Mouse (Mus musculus): ENCODE measurements around the gene 0610012G03Rik. TPM values are rescaled to one million over a fixed set of nuclear protein-coding genes. Genes with fewer than 3 reads are reported as not detected.

Gene 0610012G03Rik
- polyA plus RNA-seq, 1 experiment from 2014 or later, result 84.6 TPM

DNA sequence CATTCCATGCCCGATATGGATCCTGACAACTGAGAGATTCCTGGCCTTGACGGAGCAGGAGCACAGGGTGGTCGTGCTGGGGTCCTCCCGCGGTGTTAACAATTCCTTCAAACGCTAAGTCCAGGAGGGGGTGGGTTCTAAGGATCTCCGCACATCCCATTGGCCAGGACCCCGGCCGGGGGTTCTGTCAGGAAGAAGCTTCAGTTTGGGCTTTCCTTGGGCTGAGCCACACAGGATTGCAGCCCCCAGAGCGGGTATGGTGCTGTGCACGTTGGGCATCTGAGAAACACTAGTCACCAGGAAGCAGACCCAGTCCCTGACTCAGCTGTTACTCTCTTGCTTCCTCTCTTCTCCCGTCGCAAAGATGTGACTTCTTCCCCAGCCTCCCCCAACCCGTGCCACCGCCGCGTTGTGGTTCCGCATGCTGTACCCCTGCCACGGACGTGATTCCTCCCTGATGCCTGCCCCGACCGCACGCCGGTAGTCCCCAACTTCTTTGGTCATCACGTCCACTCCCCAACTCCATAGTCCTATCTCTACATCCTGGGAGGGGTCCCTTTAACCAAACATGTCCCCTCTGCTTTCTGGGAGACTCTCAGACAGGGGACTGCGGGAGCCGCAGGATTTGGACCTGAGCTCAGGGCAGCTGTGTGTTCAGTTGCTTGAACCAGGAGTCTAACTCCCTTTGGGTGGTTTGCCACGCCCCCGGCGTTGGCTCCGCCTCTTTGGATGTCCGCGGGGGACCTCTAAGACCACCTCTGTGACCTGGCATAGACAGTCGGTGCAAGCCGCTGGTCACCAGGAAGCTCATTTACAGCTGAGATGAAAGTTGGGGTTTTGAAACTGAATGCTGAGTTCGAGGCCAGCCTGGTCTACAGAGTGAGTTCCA lies 13.0 kb downstream of the 0610012G03Rik start:
- ATAC-seq (replicated peaks; ENCODE audit: low FRiP score) (no peak), DNase-seq (ENCODE audit: low spot score) (peak; percentile 63)
- H3K4me2 ChIP-seq (ENCODE audit: low read depth, low read length, severe bottlenecking), result peak overlapping the region; percentile 42
- H3K4me1 ChIP-seq (replicated peaks; ENCODE audit: control insufficient read depth, insufficient read depth, low read length), result peaks cover 19% of the 10 kb centered on the region; the same call in 1 of the 2 replicates
- H3K9ac ChIP-seq (ENCODE audit: low read length), result peak overlapping the region; percentile 23
- 4% methylated on average over 36 of the region's 36 CpGs for WGBS
- no peaks in the 10 kb centered on the region for H3K36me3 ChIP-seq (ENCODE audit: control insufficient read depth, insufficient read depth, low read length)
- H3K4me3 ChIP-seq (ENCODE audit: low read depth, low read length), result peak overlapping the region; percentile 19
- no peaks in the 10 kb centered on the region for H3K9me3 ChIP-seq (ENCODE audit: control insufficient read depth, low read length)
- H3K27me3 ChIP-seq (ENCODE audit: control insufficient read depth, insufficient read depth, low read length), result peaks cover 26% of the 10 kb centered on the region
- no peak overlapping the region for H3K27ac ChIP-seq (ENCODE audit: low read depth, low read length)

DNA sequence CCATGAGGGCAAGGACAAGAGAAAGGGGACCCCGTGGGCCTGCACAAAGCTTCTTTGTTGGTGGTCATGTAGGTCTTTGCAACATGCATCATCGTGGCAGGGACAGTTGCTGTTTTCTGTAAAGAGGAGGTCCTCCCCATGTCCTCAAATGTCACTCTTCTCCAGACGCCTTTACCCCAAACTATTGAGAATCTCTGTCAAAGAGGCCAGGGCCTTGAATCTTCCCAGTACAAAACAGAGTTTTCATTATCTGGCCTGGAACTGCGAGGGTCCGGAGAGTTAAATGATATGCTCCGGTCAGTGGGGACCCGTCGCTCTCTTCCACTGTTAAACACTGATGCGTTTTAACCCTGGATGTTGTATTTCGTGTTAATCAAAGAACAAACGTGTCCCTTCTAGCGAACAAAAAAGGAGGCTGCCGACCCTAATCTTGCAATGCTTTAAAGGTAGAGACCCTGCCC lies 13.7 kb downstream of the 0610012G03Rik start:
- peaks cover 26% of the 10 kb centered on the region for H3K27me3 ChIP-seq (ENCODE audit: control insufficient read depth, insufficient read depth, low read length)
- H3K27ac ChIP-seq (ENCODE audit: low read depth, low read length), result no peak overlapping the region
- H3K4me3 ChIP-seq (ENCODE audit: low read depth, low read length), result peak overlapping the region; percentile 19; the same call in 1 of the 2 replicates
- DNase-seq (ENCODE audit: low spot score) (no peak), ATAC-seq (replicated peaks; ENCODE audit: low FRiP score) (no peak)
- H3K9me3 ChIP-seq (ENCODE audit: control insufficient read depth, low read length), result no peaks in the 10 kb centered on the region
- H3K36me3 ChIP-seq (ENCODE audit: control insufficient read depth, insufficient read depth, low read length), result no peaks in the 10 kb centered on the region
- WGBS, result 12% methylated on average over 13 of the region's 13 CpGs
- peaks cover 19% of the 10 kb centered on the region; the same call in 1 of the 2 replicates for H3K4me1 ChIP-seq (replicated peaks; ENCODE audit: control insufficient read depth, insufficient read depth, low read length)
- H3K4me2 ChIP-seq (ENCODE audit: low read depth, low read length, severe bottlenecking), result peak overlapping the region; percentile 42
- H3K9ac ChIP-seq (ENCODE audit: low read length), result no peak overlapping the region; the same call in 1 of the 2 replicates

DNA sequence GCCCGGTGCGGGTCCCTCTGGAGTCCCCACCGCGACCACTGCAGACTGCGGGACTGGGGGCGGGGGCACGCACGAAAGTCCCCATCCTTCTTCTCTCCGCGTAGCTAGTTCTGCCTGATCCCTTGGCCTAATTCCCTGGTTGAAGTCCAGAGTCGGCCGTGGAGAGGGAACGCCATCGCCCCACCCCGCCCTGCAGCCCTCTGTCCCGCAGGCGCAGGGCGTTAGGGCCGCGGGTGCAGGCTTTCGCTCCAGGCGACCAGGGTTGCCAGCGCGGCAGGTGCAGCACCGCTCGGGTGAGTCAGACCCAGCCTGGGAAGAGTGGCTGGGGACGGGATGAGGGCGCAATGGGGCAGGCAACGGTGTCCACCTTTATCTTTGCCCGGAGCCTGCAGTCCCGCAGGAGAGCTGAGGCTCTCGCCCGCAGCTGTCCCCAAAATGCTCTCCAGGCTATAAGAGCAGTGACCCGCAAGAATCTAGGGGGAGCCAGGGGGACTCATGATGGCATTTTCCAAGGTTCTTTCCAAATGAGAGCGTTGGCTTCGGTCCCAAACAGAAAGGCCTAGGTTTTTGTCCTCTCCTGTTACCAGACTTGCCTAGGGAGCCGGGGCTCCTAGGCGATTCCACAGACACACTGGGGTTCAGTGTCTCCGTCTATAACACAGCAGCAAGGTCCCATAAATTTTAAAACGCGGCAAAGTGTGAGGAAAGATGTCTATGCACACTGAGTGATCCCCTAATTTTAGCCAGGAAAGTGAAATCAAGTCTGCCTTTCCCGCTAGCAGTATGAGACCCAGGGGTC lies 14.3 kb downstream of the 0610012G03Rik start, which contains the start of gene Pigz:
Gene Pigz, plus strand, starts transcription at position 101 of the 799 bp plus-strand sequence.
- Histone ChIP-seq H3K27me3 (ENCODE audit: control insufficient read depth, insufficient read depth, low read length) (peaks cover 26% of the 10 kb centered on the region), H3K4me1 (replicated peaks; ENCODE audit: control insufficient read depth, insufficient read depth, low read length) (peaks cover 19% of the 10 kb centered on the region; the same call in 1 of the 2 replicates), H3K4me3 (ENCODE audit: low read depth, low read length) (peak within 1 kb of the TSS; percentile 33), H3K9ac (ENCODE audit: low read length) (peak within 1 kb of the TSS; percentile 50), H3K4me2 (ENCODE audit: low read depth, low read length, severe bottlenecking) (peak within 1 kb of the TSS; percentile 48), H3K27ac (ENCODE audit: low read depth, low read length) (peak within 1 kb of the TSS; percentile 37), H3K36me3 (ENCODE audit: control insufficient read depth, insufficient read depth, low read length) (no peaks in the 10 kb centered on the region), H3K9me3 (ENCODE audit: control insufficient read depth, low read length) (no peaks in the 10 kb centered on the region)
- ATAC-seq (replicated peaks; ENCODE audit: low FRiP score), result no peak
- DNase-seq (ENCODE audit: low spot score), result peak; percentile 68
- WGBS, result 7% methylated on average over 42 of the region's 42 CpGs

DNA sequence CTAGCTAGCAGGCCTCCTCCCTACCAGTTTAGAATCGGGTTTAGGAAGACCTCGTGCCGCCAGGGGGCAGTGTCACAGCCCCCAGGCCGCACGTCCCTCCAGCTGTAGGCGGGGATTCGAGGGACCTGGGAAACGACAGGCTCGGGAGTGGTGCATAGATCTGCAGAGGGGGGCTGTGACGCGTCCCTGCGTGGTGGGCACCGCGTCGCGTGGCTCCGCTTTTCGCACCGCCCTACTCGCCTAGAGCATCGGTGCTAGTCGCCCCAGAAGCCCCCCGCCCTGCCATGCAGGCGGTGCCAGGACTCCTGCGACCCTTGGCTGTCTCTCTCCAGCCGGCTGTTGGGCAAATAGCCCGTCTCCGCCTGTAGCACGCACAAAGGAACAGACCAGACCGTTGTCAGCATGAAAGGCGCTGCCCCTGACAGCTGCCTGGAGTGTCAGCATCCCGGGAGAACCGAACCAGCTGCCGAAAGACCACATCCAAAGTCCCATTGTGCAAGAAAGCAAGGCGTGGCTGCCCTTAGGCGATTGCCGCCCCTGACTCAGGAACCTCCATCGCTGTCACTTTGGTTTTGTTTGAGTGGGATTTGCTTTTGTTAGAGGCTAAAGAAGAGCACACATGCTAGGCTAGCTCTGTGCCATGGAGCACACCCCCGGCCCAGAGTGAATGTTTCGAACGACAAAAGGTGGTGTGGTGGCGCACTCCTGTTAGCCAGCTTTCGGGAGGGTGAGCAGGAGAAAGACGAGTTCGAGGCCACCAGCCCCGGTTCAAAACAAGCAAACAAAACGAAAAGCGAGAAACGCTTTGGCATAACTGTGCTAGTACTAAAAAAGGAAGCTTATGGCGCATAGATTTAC lies 15.2 kb downstream of the 0610012G03Rik start:
- peak overlapping the region; percentile 37 for H3K27ac ChIP-seq (ENCODE audit: low read depth, low read length)
- peaks cover 26% of the 10 kb centered on the region for H3K27me3 ChIP-seq (ENCODE audit: control insufficient read depth, insufficient read depth, low read length)
- DNase-seq (ENCODE audit: low spot score) (peak; percentile 95), ATAC-seq (replicated peaks; ENCODE audit: low FRiP score) (peak; percentile 93)
- peak overlapping the region; percentile 50 for H3K9ac ChIP-seq (ENCODE audit: low read length)
- H3K4me2 ChIP-seq (ENCODE audit: low read depth, low read length, severe bottlenecking), result peak overlapping the region; percentile 48
- no peaks in the 10 kb centered on the region for H3K9me3 ChIP-seq (ENCODE audit: control insufficient read depth, low read length)
- WGBS, result 1% methylated on average over 50 of the region's 50 CpGs
- peak overlapping the region; percentile 33 for H3K4me3 ChIP-seq (ENCODE audit: low read depth, low read length)
- peaks cover 19% of the 10 kb centered on the region; the same call in 1 of the 2 replicates for H3K4me1 ChIP-seq (replicated peaks; ENCODE audit: control insufficient read depth, insufficient read depth, low read length)
- H3K36me3 ChIP-seq (ENCODE audit: control insufficient read depth, insufficient read depth, low read length), result no peaks in the 10 kb centered on the region

DNA sequence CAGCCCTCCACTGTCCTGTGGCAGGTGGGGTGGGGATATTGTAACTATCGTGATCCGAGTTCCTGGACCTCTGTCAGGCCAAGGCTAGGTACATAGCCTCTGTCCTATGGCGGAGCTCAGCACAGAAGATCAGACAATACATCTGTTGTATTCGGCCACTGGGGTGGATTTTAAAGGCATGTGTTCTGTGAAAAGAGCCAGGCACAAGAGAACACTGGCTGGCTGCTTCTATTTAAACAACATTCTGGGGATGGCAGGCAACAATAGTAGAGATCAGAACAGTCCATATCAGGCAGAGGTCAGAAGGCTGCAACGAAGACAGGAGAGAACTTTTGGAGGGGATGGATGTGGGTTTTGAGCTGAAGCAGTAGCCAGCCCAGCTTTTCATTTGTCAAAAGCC lies 16.0 kb downstream of the 0610012G03Rik start:
- H3K4me3 ChIP-seq (ENCODE audit: low read depth, low read length), result no peak overlapping the region
- H3K9ac ChIP-seq (ENCODE audit: low read length), result no peak overlapping the region; the same call in 1 of the 2 replicates
- peaks cover 19% of the 10 kb centered on the region; the same call in 1 of the 2 replicates for H3K4me1 ChIP-seq (replicated peaks; ENCODE audit: control insufficient read depth, insufficient read depth, low read length)
- DNase-seq (ENCODE audit: low spot score) (no peak), ATAC-seq (replicated peaks; ENCODE audit: low FRiP score) (no peak; the same call in 1 of the 2 replicates)
- H3K27ac ChIP-seq (ENCODE audit: low read depth, low read length), result no peak overlapping the region
- peaks cover 26% of the 10 kb centered on the region for H3K27me3 ChIP-seq (ENCODE audit: control insufficient read depth, insufficient read depth, low read length)
- H3K4me2 ChIP-seq (ENCODE audit: low read depth, low read length, severe bottlenecking), result no peak overlapping the region; the same call in 1 of the 2 replicates
- H3K9me3 ChIP-seq (ENCODE audit: control insufficient read depth, low read length), result no peaks in the 10 kb centered on the region
- no peaks in the 10 kb centered on the region for H3K36me3 ChIP-seq (ENCODE audit: control insufficient read depth, insufficient read depth, low read length)
- WGBS, result 27% methylated on average over 5 of the region's 5 CpGs

DNA sequence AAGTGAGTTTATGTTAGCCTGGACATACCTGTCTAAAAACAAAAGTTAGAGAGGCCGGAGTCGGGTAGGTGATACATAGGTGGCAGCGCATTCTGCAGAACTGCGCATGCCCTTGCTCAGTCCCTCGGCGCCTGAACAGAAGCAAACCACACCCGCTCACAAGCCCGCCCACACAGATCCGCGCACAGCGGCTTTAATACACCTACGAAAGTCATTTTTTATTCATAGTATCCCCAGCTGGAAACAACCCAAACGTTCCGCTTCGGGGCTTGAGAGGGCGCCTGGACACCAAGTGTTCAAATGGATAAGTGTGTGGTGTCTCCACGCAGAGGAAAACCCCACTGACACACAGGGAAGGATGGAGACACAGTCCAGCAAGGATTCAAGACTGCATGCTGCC lies 17.0 kb downstream of the 0610012G03Rik start:
- Histone ChIP-seq H3K27me3 (ENCODE audit: control insufficient read depth, insufficient read depth, low read length) (peaks cover 26% of the 10 kb centered on the region), H3K4me1 (replicated peaks; ENCODE audit: control insufficient read depth, insufficient read depth, low read length) (peaks cover 19% of the 10 kb centered on the region; the same call in 1 of the 2 replicates)
- no peak for DNase-seq (ENCODE audit: low spot score)

DNA sequence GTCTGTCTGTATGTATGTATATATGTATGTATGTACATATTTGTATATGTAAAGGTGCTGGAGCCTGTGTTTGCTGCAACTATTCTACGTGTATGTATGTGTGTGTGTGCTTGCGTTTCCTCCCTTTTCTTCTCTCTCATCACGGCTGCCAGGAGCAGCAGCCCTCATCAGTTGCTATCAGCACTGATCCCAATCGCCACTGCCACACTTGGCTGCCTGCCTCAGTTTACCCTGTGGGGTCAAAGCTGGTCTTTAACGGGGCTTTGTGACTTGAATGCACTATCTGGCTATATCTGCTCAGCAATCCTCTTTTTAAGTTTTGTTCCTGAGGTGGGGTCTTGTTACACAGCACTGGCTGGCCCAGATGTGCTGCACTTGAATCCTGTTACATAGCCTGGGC lies 20.9 kb downstream of the 0610012G03Rik start:
- Histone ChIP-seq H3K27ac (ENCODE audit: low read depth, low read length) (no peak overlapping the region), H3K9ac (ENCODE audit: low read length) (no peak overlapping the region), H3K4me1 (replicated peaks; ENCODE audit: control insufficient read depth, insufficient read depth, low read length) (peaks cover 2% of the 10 kb centered on the region; the same call in 1 of the 2 replicates), H3K4me3 (ENCODE audit: low read depth, low read length) (no peak overlapping the region), H3K27me3 (ENCODE audit: control insufficient read depth, insufficient read depth, low read length) (0 out of 2 replicates have a peak, but pooled peaks cover 2% of the 10 kb centered on the region), H3K9me3 (ENCODE audit: control insufficient read depth, low read length) (no peaks in the 10 kb centered on the region), H3K4me2 (ENCODE audit: low read depth, low read length, severe bottlenecking) (no peak overlapping the region), H3K36me3 (ENCODE audit: control insufficient read depth, insufficient read depth, low read length) (no peaks in the 10 kb centered on the region)
- DNase-seq (ENCODE audit: low spot score), result no peak
- WGBS, result 90% methylated on average over 5 of the region's 5 CpGs
- no peak for ATAC-seq (replicated peaks; ENCODE audit: low FRiP score)

More for the DNA sequence above, 17.0 kb downstream of the 0610012G03Rik start:
- no peak for ATAC-seq (replicated peaks; ENCODE audit: low FRiP score)
- H3K9ac ChIP-seq (ENCODE audit: low read length), result no peak overlapping the region
- no peaks in the 10 kb centered on the region for H3K36me3 ChIP-seq (ENCODE audit: control insufficient read depth, insufficient read depth, low read length)
- no peaks in the 10 kb centered on the region for H3K9me3 ChIP-seq (ENCODE audit: control insufficient read depth, low read length)
- 66% methylated on average over 17 of the region's 17 CpGs for WGBS
- no peak overlapping the region for H3K27ac ChIP-seq (ENCODE audit: low read depth, low read length)
- no peak overlapping the region for H3K4me3 ChIP-seq (ENCODE audit: low read depth, low read length)
- no peak overlapping the region for H3K4me2 ChIP-seq (ENCODE audit: low read depth, low read length, severe bottlenecking)
